Mouse (Mus musculus) cerebellum, adult 9-11 months (tissue): ENCODE measurements around the gene Capn7.

Experiments
- DNase-seq: peaks from one replicate; pipeline ENCODE4 v3.0.0; 2022

The Capn7 gene

GRCm38 (mm10) chr14:31367951-31368350 is 31.5 kb downstream of the Capn7 start:
- no peak for DNase-seq

- DNase-seq: no peak
Measured at GRCm38 (mm10) chr14:31369377-31369776, 32.9 kb downstream of the Capn7 start.

DNA sequence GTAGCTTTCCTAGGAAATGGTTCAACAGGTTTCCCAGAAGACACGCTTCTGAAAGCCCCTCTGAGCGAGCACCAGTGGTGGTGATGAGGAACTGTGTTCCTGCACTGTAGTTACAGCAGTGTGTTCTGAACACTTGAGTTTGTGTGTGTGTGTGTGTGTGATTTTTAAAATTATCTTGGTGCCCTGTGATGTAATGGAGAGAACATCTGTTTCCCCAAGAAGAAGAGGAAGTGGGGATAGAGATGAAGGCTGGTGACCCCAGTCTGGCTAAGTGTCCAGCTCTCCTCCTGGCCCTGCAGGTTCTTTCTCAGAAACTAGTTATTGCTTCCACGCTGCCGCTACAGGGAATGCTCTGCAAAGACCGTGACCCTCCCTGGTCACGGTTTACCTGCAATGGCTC is 38.0 kb downstream of the Capn7 start:
- DNase-seq: no peak

DNA sequence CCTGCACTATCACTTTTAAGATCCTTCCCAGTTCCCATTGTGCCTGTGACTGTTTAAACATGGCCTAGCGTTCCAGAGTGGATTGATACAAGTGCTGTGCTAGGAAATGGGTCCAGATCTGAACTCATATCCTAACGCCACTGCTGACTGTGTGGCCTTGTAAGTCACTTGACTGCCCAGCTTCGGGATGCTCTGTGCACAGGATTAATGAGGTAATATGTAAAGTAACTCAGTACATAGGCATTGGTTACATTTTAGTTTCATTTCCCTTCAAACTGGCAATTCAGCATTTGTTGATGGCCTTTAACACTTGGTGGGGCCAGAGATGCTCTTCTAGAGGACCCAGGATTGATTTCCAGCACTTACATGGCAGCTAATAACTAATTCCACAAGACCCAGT is 39.9 kb downstream of the Capn7 start:
- no peak for DNase-seq

DNA sequence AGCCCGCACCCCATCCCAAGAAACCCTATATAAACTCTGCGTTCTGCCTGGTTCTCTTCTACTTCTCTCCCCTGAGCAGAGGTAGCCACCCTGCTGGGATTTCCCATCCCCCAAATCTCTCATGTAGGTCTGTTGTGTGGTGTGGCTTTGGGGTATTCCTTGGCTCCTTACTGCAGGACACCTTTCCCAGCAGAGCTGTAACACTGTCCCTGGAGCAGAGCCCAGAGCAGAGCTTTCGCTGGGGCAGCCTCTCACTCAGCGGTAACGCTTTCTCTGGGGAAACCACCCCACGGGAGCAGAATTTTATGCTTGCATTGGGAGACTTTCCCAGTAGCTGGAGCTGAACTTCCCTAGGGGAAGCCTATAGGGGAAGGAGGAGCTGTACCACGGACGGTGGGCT is 45.8 kb downstream of the Capn7 start:
- DNase-seq: peak; percentile 73

DNA sequence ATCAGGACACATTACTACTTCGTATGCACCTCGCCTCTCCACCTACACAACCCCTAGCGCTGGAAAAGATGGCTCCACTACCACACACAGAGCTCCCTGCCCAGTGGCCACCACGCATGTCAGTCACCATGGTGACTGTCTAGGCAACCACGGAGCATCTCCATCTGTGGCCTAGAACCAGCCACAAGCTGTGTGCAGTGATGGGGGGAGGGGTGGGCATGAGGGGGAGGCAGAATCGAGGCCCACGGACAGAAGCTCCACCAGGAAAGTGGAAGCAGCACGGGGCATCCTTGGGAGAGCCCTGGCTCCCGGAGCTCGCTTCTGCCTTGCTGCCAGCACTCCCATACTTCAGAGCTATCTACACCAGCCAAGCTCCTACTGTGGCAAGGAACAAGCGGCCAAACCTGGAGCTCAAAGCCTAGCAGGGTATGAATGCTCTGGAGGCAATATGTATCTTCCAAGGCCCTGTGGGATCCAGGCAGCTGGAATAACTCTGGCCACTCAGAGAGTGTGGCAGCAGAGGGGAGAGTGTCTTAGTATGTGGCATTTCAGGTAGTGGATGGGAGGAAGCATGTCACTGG is 47.1 kb downstream of the Capn7 start:
- DNase-seq: peak; percentile 82

DNA sequence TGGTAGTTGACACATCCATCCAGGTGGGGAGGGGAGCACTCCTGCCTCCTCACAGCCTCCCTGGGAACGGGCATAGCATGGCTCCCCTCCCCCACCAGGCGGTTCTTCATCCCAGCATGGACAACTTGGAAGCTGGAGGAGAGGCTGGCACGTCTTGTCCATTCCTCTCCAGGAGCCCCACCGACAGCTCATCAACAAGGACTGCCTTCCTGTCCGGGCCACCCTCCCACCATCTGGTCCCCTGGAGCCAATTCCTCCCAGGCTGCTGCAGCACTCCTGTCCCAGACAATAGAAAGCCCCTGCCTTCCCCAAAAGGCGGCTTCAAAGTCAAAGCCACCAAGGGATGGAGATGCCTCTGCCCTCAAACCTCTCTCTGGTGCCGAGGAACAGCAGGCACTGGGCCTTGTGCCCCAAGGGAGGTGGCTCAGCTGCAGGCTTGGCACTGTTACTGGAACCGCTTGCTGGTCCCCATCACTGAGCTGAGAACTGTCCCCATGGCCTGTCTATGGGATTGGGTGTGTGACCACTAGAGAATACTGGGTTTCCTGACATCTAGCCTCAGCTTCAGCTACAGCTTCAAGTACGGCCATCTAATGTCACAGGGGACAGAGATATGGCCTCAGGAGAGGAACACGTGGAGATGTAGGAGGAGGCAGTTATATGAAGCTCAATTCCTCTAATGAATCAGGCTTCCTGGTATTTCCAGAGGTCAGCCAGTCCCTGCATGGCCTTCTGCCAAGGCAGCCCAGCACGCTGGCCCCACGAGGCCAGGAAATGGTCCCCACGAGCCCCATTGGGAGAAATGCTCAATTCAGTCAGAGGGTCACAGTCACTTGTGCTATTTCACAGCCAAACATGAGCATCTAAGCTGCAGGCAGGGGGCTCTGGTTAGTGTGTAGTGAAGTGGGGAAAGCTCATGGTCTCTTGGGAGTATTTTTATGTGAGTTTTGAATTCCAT is 48.2 kb downstream of the Capn7 start:
- peak; percentile 87 for DNase-seq

- peak; percentile 58 for DNase-seq
Measured at GRCm38 (mm10) chr14:31385406-31385805, 49.0 kb downstream of the Capn7 start.

- peak; percentile 87 for DNase-seq
Measured at GRCm38 (mm10) chr14:31385977-31386697, 49.7 kb downstream of the Capn7 start.

DNA sequence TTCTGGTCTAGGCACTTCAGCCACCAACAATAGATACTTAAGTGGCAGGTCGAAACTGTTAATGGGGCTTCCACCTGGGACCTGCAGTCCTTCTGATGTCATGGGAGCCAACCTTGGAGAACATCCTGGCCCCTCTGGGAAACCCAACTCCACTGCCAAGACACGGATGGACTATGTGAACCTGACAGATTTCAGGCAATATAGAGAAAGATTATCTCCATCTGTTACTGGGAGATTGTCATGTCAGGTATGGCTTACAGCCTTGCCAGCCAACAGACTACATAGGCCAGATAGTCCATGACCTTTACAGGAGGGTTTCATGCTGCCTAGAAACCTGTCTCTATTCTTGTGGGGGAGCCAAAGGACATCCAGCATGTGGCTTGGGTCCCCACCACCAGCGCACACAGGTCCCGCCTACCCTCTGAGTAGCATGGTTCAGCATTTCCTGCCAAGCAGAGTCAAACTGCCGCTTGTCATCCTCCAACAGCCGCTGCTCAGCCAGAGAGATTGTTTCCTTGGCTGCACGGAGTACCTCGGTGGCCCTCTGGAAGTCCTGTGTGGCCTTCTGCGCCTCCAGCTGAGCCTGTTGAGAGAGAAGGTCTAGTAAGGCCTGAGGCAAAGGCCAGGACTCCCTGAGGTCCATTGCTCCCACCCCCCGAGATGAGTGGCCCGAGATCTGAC is 51.0 kb downstream of the Capn7 start:
- DNase-seq: peak; percentile 77

DNA sequence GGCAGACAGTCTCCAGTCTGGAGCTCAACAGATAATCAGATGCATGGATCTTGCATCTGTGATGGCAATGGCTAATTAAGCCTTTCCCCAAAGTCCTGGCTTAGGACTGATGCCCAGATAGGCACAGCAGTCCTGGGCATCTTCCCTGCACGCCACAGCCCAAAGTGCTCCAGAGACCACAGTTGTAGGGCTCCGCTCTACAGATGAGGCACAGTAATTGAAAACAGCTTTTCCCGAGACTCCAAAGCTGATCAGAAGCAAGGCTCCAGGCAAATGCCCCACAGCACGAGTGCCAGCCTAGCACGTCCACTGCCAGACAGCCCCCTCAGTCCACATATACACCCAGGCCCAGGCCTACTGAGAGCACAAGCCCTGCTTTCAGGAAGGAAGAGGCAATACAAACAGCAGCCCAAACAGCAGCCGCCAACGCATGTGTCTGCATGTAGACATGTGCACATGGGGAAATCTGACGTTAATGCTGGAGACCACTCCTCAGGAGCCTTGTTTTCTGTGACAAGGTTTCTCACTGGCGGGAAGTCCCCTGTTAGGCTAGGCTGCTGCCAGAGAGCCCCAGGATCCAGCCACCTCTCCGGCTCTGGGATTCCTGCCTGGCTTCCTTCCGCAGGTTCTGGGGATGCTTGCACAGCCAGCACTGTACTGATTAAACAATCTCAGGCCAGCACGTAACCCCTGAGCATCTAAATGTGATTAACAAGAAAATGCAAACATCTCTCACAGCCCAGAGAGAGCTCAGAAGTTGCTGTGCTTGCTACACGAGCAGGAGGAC is 51.8 kb downstream of the Capn7 start:
- DNase-seq: peak; percentile 56

DNA sequence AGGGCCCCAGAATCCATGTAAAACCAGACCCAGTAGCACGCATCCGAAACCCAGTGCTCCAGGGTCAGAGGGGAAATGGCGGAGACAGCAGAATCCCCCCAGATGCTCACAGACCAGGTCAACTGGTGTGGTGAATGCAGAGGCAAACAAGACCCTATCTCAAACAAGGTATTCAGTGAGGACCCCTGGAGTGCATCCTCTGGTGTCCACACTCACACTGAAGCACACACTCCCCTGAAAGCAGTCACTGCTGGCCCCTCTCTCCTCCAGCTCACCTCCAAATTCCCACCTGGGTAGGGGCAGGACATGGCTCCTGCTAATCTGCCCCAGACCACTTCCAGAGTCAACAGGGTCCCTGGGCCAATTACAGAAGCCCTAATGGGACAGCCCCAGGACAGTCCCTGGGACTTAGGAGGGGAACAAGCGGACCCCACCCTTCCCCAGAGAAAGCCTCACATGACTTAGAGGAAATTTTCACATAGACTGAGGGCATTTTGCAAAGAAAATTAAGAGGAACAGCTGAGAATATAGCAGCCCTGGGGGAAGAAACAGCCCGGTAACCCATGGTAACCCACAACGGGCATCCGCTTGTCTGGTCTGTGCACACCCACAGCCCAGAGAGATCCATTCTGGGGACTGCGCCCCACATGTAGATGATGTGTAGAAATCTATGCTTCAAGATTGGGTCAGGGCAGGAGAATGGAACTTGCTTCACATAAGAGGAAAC is 53.1 kb downstream of the Capn7 start:
- DNase-seq: peak; percentile 36

DNA sequence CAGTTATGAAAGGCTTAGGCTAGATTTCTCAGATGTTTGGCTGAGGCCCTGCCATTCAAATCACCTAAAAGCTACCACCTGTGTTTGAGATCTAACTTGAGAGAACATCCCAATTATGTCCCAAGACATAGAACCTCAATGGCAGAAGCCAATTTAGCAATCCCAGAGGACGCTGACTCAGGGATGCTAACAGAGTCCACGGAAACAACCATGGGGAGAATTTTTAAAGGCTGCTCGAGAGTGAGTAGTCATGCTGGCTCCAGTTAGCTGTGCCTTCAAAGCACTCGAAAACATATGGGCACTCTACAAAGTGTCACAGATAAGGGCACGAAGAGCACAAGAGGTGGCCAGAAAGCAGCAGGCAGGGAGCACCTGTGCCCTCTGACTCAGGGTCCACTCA is 55.9 kb downstream of the Capn7 start:
- DNase-seq: peak; percentile 37

GRCm38 (mm10) chr14:31392873-31393545 is 56.6 kb downstream of the Capn7 start:
- DNase-seq: peak; percentile 61

- no peak for DNase-seq
Measured at GRCm38 (mm10) chr14:31393546-31393890, 57.1 kb downstream of the Capn7 start.

GRCm38 (mm10) chr14:31393936-31394630 is 57.6 kb downstream of the Capn7 start:
- DNase-seq: peak; percentile 83

DNA sequence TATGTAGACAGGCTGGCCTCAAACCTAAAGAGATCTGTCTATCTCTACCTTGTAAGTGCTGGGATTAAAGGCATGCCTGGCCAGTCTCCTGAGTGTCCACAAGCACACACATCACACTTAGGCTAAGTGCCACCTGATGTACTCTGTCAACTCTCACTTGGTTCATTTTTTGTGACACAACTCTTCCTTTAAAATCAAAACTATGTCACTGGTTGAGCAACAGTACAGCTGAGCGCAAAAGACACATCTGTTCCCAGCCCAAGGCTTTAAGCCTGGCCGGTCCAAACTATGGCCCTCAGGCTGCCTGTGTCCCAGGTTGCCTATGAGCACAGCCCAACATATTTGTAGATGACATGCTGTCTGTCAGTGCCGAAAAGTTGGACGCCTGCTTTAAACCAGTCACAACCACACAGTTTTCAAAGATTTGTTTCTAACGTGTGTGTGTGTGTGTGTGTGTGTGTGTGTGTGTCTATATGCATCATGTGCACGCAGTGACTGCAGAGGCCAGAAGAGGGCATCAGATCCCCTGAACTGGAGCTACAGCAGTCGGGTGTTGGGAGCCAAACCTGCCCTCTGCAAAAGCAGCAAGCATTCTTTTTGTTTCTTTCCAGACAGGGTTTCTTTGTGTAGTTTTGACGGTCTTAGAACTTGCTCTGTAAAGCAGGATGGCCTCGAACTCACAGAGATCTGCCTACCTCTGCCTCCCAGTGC is 58.5 kb downstream of the Capn7 start:
- DNase-seq: no peak

- DNase-seq: no peak
Measured at GRCm38 (mm10) chr14:31395629-31396199, 59.3 kb downstream of the Capn7 start.

DNA sequence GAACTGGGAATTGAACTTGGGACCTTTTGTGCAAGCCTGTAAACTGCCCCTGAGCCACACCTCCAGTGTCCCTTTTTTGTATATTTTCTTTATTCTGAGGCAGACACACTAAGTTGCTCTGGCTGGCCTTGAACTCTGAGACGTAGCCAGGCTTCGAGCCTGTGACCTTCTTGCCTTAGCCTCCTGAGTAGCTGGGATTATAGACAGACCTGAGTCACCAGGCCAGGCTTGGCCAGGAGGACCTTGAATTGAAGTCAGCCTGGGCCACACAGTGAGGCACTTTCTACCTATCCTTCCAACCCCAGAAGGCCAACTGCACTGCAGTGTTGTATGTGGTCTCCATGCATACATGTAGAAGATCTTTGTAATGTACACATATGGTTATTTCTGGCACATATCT is 60.0 kb downstream of the Capn7 start:
- DNase-seq: no peak
